Mouse (Mus musculus): ENCODE measurements around the gene Pgm5.
"Not testable (repeated sequence)": the region's sequence is repeated elsewhere in the genome, so short reads cannot be mapped to it uniquely, and the experiment has no call there.

Gene Pgm5

GRCm38 (mm10) chr19:24861612-24862451, at the start of gene Pgm5:
Pgm5 (minus strand) TSS chr19:24861855.
- no peak for DNase-seq (ENCODE audit: low spot score in 2 of 2)

GRCm38 (mm10) chr19:24908385-24909155, 46.9 kb upstream of the Pgm5 start:
- no peak for DNase-seq (ENCODE audit: low spot score in 2 of 2)

- no peak for DNase-seq (ENCODE audit: low spot score in 2 of 2)
Observed at GRCm38 (mm10) chr19:24907655-24908054, 46.0 kb upstream of the Pgm5 start.

GRCm38 (mm10) chr19:24902821-24903220, 41.2 kb upstream of the Pgm5 start:
- DNase-seq (ENCODE audit: low spot score in 2 of 2), result no peak

GRCm38 (mm10) chr19:24902256-24902655, 40.6 kb upstream of the Pgm5 start:
- DNase-seq (ENCODE audit: low spot score in 2 of 2), result no peak

- DNase-seq (ENCODE audit: low spot score in 2 of 2), result no peak
Observed at GRCm38 (mm10) chr19:24901666-24902065, 40.0 kb upstream of the Pgm5 start.

- no peak for DNase-seq (ENCODE audit: low spot score in 2 of 2)
Observed at GRCm38 (mm10) chr19:24900581-24901220, 39.0 kb upstream of the Pgm5 start, which contains the start of gene Foxd4. Foxd4 (minus strand) TSS chr19:24901197.

- no peak for DNase-seq (ENCODE audit: low spot score in 2 of 2)
Observed at GRCm38 (mm10) chr19:24899578-24900544, 38.2 kb upstream of the Pgm5 start.

GRCm38 (mm10) chr19:24898737-24899577, 37.3 kb upstream of the Pgm5 start:
- no peak for DNase-seq (ENCODE audit: low spot score in 2 of 2)

GRCm38 (mm10) chr19:24897896-24898736, 36.5 kb upstream of the Pgm5 start:
- no peak for DNase-seq (ENCODE audit: low spot score in 2 of 2)

- no peak for DNase-seq (ENCODE audit: low spot score in 2 of 2)
Observed at GRCm38 (mm10) chr19:24897006-24897895, 35.6 kb upstream of the Pgm5 start.

- no peak for DNase-seq (ENCODE audit: low spot score in 2 of 2)
Observed at GRCm38 (mm10) chr19:24896536-24896935, 34.9 kb upstream of the Pgm5 start.

- no peak for DNase-seq (ENCODE audit: low spot score in 2 of 2)
Observed at GRCm38 (mm10) chr19:24886888-24887287, 25.2 kb upstream of the Pgm5 start.

GRCm38 (mm10) chr19:24885504-24885903, 23.8 kb upstream of the Pgm5 start:
- DNase-seq (ENCODE audit: low spot score in 2 of 2), result peak in 1 of 2 experiments; percentile 28

- no peak for DNase-seq (ENCODE audit: low spot score in 2 of 2)
Observed at GRCm38 (mm10) chr19:24881237-24881636, 19.6 kb upstream of the Pgm5 start.

- not testable (repeated sequence) for DNase-seq (ENCODE audit: low spot score in 2 of 2)
Observed at GRCm38 (mm10) chr19:24875129-24875870, 13.6 kb upstream of the Pgm5 start, which contains the start of gene Gm10053. Gm10053 (plus strand) TSS chr19:24875686.

GRCm38 (mm10) chr19:24873873-24874272, 12.2 kb upstream of the Pgm5 start:
- no peak for DNase-seq (ENCODE audit: low spot score in 2 of 2)

Measured in right cerebral cortex, postnatal 36 days (tissue).